Mouse (Mus musculus) forebrain, embryonic 12.5 days (tissue): ENCODE results near the gene Zfp420. TPM values are rescaled to one million over a fixed set of nuclear protein-coding genes. Genes with fewer than 3 reads are reported as not detected.

ENCODE experiments used
- ATAC-seq: fragments of 200-750 bp; cut with Nextera tagmentation; 2 replicates; pipeline ENCODE4 v1.8.0; 2017; ENCODE audit warnings: moderate TSS enrichment; ENCODE audit not compliant: low FRiP score
- H3K27ac ChIP-seq: fragments of 300-500 bp; sonication (generic); 2 replicates; pipeline ENCODE4 v1.5.1; 2016; ENCODE audit warnings: mild to moderate bottlenecking
- H3K27me3 ChIP-seq: fragments of 300-500 bp; sonication (generic); 2 replicates; pipeline ENCODE4 v1.6.1; 2016; ENCODE audit warnings: mild to moderate bottlenecking
- H3K36me3 ChIP-seq: fragments of 300-500 bp; sonication (generic); replicated peaks from 2 replicates; pipeline ENCODE4 v1.6.1; 2016; ENCODE audit warnings: mild to moderate bottlenecking
- H3K4me1 ChIP-seq: fragments of 300-500 bp; sonication (generic); 2 replicates; pipeline ENCODE4 v1.6.1; 2016
- H3K4me2 ChIP-seq: fragments of 300-500 bp; sonication (generic); 2 replicates; pipeline ENCODE4 v1.6.1; 2016; ENCODE audit warnings: mild to moderate bottlenecking, moderate library complexity
- H3K4me3 ChIP-seq: fragments of 300-500 bp; sonication (generic); replicated peaks from 2 replicates; pipeline ENCODE4 v1.5.1; 2016; ENCODE audit warnings: mild to moderate bottlenecking
- H3K9ac ChIP-seq: fragments of 300-500 bp; sonication (generic); 2 replicates; pipeline ENCODE4 v1.6.1; 2016; ENCODE audit warnings: mild to moderate bottlenecking
- H3K9me3 ChIP-seq: fragments of 300-500 bp; sonication (generic); 2 replicates; pipeline ENCODE4 v1.6.1; 2016
- WGBS: fragments of 180-500 bp; shearing (Covaris S2); methylation state at CpG from one replicate; pipeline ENCODE4 v1.1.7; 2016; 5-methylcytosine and 5-hydroxymethylcytosine counted together
- microRNA-seq: library from miRNA; unstranded; fragments of <30 nt; microRNA quantifications from one replicate; pipeline ENCODE4, GENCODE M21; 2017
- polyA plus RNA-seq: library from polyadenylated mRNA; unstranded; fragments of >200 nt; fragmentation: Nextera tagmentation; extraction: Ambion mirVana; gene quantifications from 2 replicates; pipeline ENCODE4 v1.2.1, GENCODE M21; 2016

Gene Zfp420
- polyA plus RNA-seq, 1 experiment from 2014 or later = 12.1 TPM

- peak; percentile 28; the same call in 1 of the 2 replicates for ATAC-seq
- peak overlapping the region; percentile 71 for H3K9ac ChIP-seq
- H3K4me1 ChIP-seq = peaks cover 27% of the 10 kb centered on the region
- H3K4me3 ChIP-seq = peak overlapping the region; percentile 58
- 20% methylated on average over 8 of the region's 8 CpGs for WGBS
- peak overlapping the region; percentile 57 for H3K4me2 ChIP-seq
- no peaks in the 10 kb centered on the region for H3K9me3 ChIP-seq
- H3K27me3 ChIP-seq = no peaks in the 10 kb centered on the region
- peak overlapping the region; percentile 97 for H3K27ac ChIP-seq
- peaks cover 10% of the 10 kb centered on the region; the same call in 1 of the 2 replicates for H3K36me3 ChIP-seq
These were observed 46.9 kb downstream of the Zfp420 start for GRCm38 (mm10) chr7:29906682-29907058.

- Histone ChIP-seq H3K4me2 (peak overlapping the region; percentile 57), H3K4me3 (no peak overlapping the region), H3K9me3 (no peaks in the 10 kb centered on the region), H3K9ac (no peak overlapping the region), H3K27ac (peak overlapping the region; percentile 97), H3K36me3 (peaks cover 14% of the 10 kb centered on the region), H3K4me1 (peaks cover 27% of the 10 kb centered on the region), H3K27me3 (no peaks in the 10 kb centered on the region)
- WGBS = 90% methylated on average over 5 of the region's 5 CpGs
- no peak for ATAC-seq
These were observed 47.4 kb downstream of the Zfp420 start for GRCm38 (mm10) chr7:29907206-29907605.

DNA sequence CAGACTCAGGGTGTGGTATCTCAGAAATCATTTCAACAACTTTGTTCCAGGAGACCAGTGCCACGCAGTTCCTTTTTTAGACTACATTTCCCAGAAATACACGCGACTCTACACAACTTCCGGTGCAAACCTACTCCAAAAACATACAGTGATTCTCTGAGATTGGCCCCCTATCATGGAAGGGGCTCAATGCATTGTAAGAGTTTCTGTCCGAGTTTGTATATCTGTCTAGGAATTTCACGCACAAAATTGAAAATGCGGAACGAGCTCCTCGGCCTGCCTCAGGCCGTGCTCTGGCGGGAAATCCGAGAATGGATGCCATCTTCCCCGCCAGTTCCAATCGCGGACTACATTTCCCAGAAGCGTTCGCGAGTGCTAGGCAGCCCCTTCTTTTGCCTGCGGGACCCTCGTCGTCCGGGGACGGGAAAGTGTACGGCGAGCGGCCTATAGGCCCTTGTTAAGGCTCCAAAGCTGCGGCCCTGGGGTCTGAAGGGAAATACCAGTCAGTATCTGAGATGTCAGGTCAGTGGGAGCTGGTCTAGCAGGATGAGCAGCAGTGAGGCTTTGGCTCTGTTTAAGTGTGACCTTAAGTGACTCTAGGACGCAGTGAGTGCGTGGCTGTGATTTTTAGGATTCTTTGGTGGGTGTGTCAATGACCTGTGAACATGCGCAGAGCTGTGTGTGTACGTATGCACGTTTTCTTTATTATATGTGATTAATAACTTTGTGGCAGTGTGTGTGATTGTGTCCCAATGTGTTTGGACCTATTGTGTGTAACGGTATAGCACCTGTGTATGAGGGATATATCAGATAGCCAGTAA is 48.6 kb downstream of the Zfp420 start, which contains the start of gene Zfp383:
Zfp383 (plus strand) TSS at position 94 of the 821 bp plus-strand sequence.
- no peaks in the 10 kb centered on the region for H3K9me3 ChIP-seq
- ATAC-seq = peak; percentile 85
- 1% methylated on average over 33 of the region's 33 CpGs for WGBS
- H3K27ac ChIP-seq = peak within 1 kb of the TSS; percentile 97
- H3K9ac ChIP-seq = peak within 1 kb of the TSS; percentile 78
- peaks cover 27% of the 10 kb centered on the region for H3K4me1 ChIP-seq
- peak within 1 kb of the TSS; percentile 69 for H3K4me3 ChIP-seq
- H3K27me3 ChIP-seq = no peaks in the 10 kb centered on the region
- H3K36me3 ChIP-seq = peaks cover 18% of the 10 kb centered on the region
- H3K4me2 ChIP-seq = peak within 1 kb of the TSS; percentile 57

- 60% methylated on average over 2 of the region's 2 CpGs for WGBS
- Histone ChIP-seq H3K27me3 (no peaks in the 10 kb centered on the region), H3K4me2 (no peak overlapping the region), H3K4me1 (peaks cover 25% of the 10 kb centered on the region), H3K27ac (no peak overlapping the region), H3K9ac (no peak overlapping the region), H3K4me3 (no peak overlapping the region), H3K36me3 (peaks cover 36% of the 10 kb centered on the region), H3K9me3 (no peaks in the 10 kb centered on the region)
- no peak for ATAC-seq
These were observed 50.5 kb downstream of the Zfp420 start for GRCm38 (mm10) chr7:29910252-29910651.

GRCm38 (mm10) chr7:29912172-29912571 is 52.4 kb downstream of the Zfp420 start:
- WGBS = 93% methylated on average over 13 of the region's 13 CpGs
- Histone ChIP-seq H3K9me3 (no peaks in the 10 kb centered on the region), H3K4me1 (peaks cover 19% of the 10 kb centered on the region), H3K9ac (no peak overlapping the region), H3K4me3 (no peak overlapping the region), H3K36me3 (peaks cover 51% of the 10 kb centered on the region), H3K4me2 (no peak overlapping the region), H3K27ac (no peak overlapping the region), H3K27me3 (no peaks in the 10 kb centered on the region)
- no peak for ATAC-seq

- H3K4me2 ChIP-seq = no peak overlapping the region
- H3K4me3 ChIP-seq = no peak overlapping the region
- no peaks in the 10 kb centered on the region for H3K9me3 ChIP-seq
- H3K9ac ChIP-seq = no peak overlapping the region
- peaks cover 44% of the 10 kb centered on the region for H3K36me3 ChIP-seq
- H3K27me3 ChIP-seq = no peaks in the 10 kb centered on the region
- no peak for ATAC-seq
- 75% methylated on average over 6 of the region's 6 CpGs for WGBS
- H3K27ac ChIP-seq = no peak overlapping the region
- H3K4me1 ChIP-seq = no peaks in the 10 kb centered on the region
These were observed 57.7 kb downstream of the Zfp420 start for GRCm38 (mm10) chr7:29917371-29918061.

- H3K4me1 ChIP-seq = no peaks in the 10 kb centered on the region
- no peak overlapping the region for H3K27ac ChIP-seq
- H3K4me3 ChIP-seq = no peak overlapping the region
- no peak overlapping the region for H3K4me2 ChIP-seq
- H3K9me3 ChIP-seq = no peaks in the 10 kb centered on the region
- peaks cover 41% of the 10 kb centered on the region for H3K36me3 ChIP-seq
- no peak overlapping the region for H3K9ac ChIP-seq
- H3K27me3 ChIP-seq = no peaks in the 10 kb centered on the region
- ATAC-seq = no peak
- 86% methylated on average over 4 of the region's 4 CpGs for WGBS
These were observed 58.3 kb downstream of the Zfp420 start for GRCm38 (mm10) chr7:29918062-29918453.

DNA sequence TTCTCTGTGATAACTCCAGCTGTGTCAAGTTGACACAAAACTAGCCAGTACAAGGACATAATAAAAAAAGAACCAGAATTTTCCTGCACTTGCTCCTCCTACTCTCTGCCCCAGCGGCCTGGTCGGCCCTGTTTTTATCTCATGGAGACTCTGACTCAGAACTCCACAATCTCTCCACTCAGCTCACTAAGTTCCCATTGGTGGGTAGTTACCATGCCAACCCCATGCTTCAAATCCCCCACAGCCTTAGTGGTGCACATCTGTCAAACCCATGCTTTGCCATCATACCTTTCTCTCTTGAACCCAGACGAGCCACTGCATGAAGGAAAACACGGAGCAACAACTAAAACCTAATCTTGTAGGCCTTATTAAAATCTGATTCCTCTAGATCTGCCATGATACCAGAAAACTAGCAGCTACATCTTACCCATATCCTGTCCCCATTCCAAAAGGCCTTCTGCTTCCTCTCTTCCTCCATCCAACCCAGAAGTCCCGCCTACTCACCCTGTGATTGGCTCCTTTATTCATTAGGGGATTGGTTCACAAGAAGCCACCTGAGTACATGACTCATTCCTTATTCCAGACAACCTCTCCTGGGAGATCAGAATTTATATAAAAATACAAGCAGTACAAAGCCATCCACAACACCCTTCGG is 61.8 kb downstream of the Zfp420 start:
- Histone ChIP-seq H3K27ac (no peak overlapping the region), H3K4me2 (no peak overlapping the region), H3K4me3 (no peak overlapping the region), H3K9ac (no peak overlapping the region), H3K4me1 (no peaks in the 10 kb centered on the region), H3K9me3 (no peaks in the 10 kb centered on the region), H3K36me3 (0 out of 2 replicates have a peak, but pooled peaks cover 10% of the 10 kb centered on the region), H3K27me3 (no peaks in the 10 kb centered on the region)
- 89% methylated on average over 6 of the region's 6 CpGs for WGBS
- no peak for ATAC-seq

DNA sequence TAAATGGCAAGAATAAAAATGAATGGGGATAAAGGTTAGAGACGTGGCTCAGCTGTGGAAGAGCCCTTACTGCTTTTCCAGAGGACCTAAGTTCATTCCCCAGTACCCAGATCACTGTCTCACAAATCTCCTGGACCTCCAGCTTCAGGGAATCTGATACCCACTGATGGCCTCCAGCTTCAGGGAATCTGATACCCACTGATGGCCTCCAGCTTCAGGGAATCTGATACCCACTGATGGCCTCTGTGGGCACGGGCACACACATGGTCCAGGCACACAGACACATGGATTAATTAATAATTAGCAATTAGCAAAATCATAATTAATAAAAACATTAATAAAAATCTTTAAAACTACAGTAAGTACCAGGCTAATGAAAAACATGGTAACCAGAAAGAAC is 63.0 kb downstream of the Zfp420 start:
- Histone ChIP-seq H3K36me3 (no peaks in the 10 kb centered on the region), H3K4me3 (no peak overlapping the region), H3K27me3 (no peaks in the 10 kb centered on the region), H3K27ac (no peak overlapping the region), H3K4me2 (no peak overlapping the region), H3K9me3 (no peaks in the 10 kb centered on the region), H3K4me1 (no peaks in the 10 kb centered on the region), H3K9ac (no peak overlapping the region)
- no peak for ATAC-seq
- WGBS = 74% methylated on average over 2 of the region's 2 CpGs

Small RNA genes lying within 50 kb of the gene (microRNA-seq; reads per million reads assigned to microRNA genes)
- gene Mir7668 = 1.2 reads per million

Other genes starting within 250 kb of the Zfp420 start
- 0.06 and 0.10 TPM in 2 replicates for gene Catsperg2, start 132.9 kb upstream of the Zfp420 start, polyA plus RNA-seq
- 17.8 and 18.3 TPM in 2 replicates for gene Zfp84, start 91.4 kb upstream of the Zfp420 start, polyA plus RNA-seq
- gene Zfp30, start 76.0 kb upstream of the Zfp420 start, polyA plus RNA-seq = 11.6 and 11.8 TPM in 2 replicates
- 20.7 and 23.0 TPM in 2 replicates for gene Zfp790, start 43.9 kb upstream of the Zfp420 start, polyA plus RNA-seq
- gene Zfp940, start 6.3 kb upstream of the Zfp420 start, polyA plus RNA-seq = 11.9 and 12.8 TPM in 2 replicates
- gene Zfp27, start 46.6 kb downstream of the Zfp420 start, polyA plus RNA-seq = 13.4 and 15.1 TPM in 2 replicates
- gene Zfp383, start 48.2 kb downstream of the Zfp420 start, polyA plus RNA-seq = 6.6 and 7.6 TPM in 2 replicates
- 15.4 and 16.5 TPM in 2 replicates for gene Zfp74, start 94.1 kb downstream of the Zfp420 start, polyA plus RNA-seq
- 10.3 and 12.1 TPM in 2 replicates for gene Zfp568, start 124.0 kb downstream of the Zfp420 start, polyA plus RNA-seq
- 6.0 and 6.1 TPM in 2 replicates for gene Zfp14, start 191.4 kb downstream of the Zfp420 start, polyA plus RNA-seq
- gene Zfp82, start 212.9 kb downstream of the Zfp420 start, polyA plus RNA-seq = 4.7 and 8.9 TPM in 2 replicates
- 2.7 and 6.9 TPM in 2 replicates for gene Gm26920, start 230.4 kb downstream of the Zfp420 start, polyA plus RNA-seq
- gene Zfp566, start 230.5 kb downstream of the Zfp420 start, polyA plus RNA-seq = 13.5 and 16.2 TPM in 2 replicates
- gene Zfp260, start 234.8 kb downstream of the Zfp420 start, polyA plus RNA-seq = 129 TPM in 2 replicates